Mouse (Mus musculus) midbrain, embryonic 13.5 days (tissue): ENCODE measurements around the gene Apoc1. TPM values are rescaled to one million over a fixed set of nuclear protein-coding genes. Genes with fewer than 3 reads are reported as not detected.
"Not testable (repeated sequence)": the region's sequence is repeated elsewhere in the genome, so short reads cannot be mapped to it uniquely, and the experiment has no call there.

Source experiments
- ATAC-seq: fragments of 200-750 bp; cut with Nextera tagmentation; 2 replicates; pipeline ENCODE4 v1.8.0; 2017; ENCODE audit warnings: mild to moderate bottlenecking, moderate TSS enrichment, moderate library complexity
- H3K27ac ChIP-seq: fragments of 300-500 bp; sonication (generic); 2 replicates; pipeline ENCODE4 v1.5.1; 2015; ENCODE audit warnings: inconsistent platforms, mild to moderate bottlenecking, moderate library complexity
- H3K27me3 ChIP-seq: fragments of 300-500 bp; sonication (generic); 2 replicates; pipeline ENCODE4 v1.6.1; 2015; ENCODE audit warnings: mild to moderate bottlenecking, inconsistent platforms
- H3K36me3 ChIP-seq: fragments of 300-500 bp; sonication (generic); 2 replicates; pipeline ENCODE4 v1.6.1; 2015; ENCODE audit warnings: mild to moderate bottlenecking, inconsistent platforms
- H3K4me1 ChIP-seq: fragments of 300-500 bp; sonication (generic); replicated peaks from 2 replicates; pipeline ENCODE4 v1.6.1; 2015; ENCODE audit warnings: inconsistent platforms
- H3K4me2 ChIP-seq: fragments of 300-500 bp; sonication (generic); replicated peaks from 2 replicates; pipeline ENCODE4 v1.6.1; 2015; ENCODE audit warnings: moderate library complexity, mild to moderate bottlenecking, inconsistent platforms
- H3K4me3 ChIP-seq: fragments of 300-500 bp; sonication (generic); replicated peaks from 2 replicates; pipeline ENCODE4 v1.5.1; 2015; ENCODE audit warnings: mild to moderate bottlenecking, inconsistent platforms
- H3K9ac ChIP-seq: fragments of 300-500 bp; sonication (generic); replicated peaks from 2 replicates; pipeline ENCODE4 v1.6.1; 2015; ENCODE audit warnings: mild to moderate bottlenecking, inconsistent platforms
- H3K9me3 ChIP-seq: fragments of 300-500 bp; sonication (generic); 2 replicates; pipeline ENCODE4 v1.6.1; 2016; ENCODE audit warnings: mild to moderate bottlenecking, inconsistent platforms
- WGBS: fragments of 180-500 bp; shearing (Covaris S2); methylation state at CpG from one replicate; pipeline ENCODE4 v1.1.7; 2015; 5-methylcytosine and 5-hydroxymethylcytosine counted together
- polyA plus RNA-seq: library from polyadenylated mRNA; unstranded; fragments of >200 nt; fragmentation: Nextera tagmentation; extraction: Ambion mirVana; gene quantifications from 2 replicates; pipeline ENCODE4 v1.2.1, GENCODE M21; 2015

Apoc1 gene
- polyA plus RNA-seq, 1 experiment from 2014 or later, result 1.0 TPM

DNA sequence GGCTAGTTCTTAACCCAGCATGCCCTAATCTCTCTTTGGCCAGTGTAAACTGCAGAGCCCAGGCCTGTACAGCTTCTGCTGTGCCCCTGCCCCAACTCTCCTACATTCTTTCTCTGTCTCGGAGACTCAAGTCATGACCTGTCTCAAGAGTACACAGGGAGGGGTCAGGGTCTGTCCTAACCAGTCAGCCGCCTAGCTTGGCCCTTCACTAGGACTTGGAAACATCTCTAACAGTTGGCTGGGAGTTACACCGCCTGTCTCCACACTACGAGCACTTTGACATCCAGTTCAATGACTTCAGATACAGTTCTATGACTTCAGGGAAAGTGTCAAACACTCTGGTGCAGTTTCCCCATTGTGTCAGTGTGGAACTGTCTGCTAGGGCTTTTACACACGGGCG lies 1.0 kb downstream of the Apoc1 start:
- Histone ChIP-seq H3K36me3 (peaks cover 6% of the 10 kb centered on the region), H3K4me3 (no peak overlapping the region), H3K9me3 (no peaks in the 10 kb centered on the region), H3K27me3 (no peaks in the 10 kb centered on the region), H3K4me2 (no peak overlapping the region), H3K4me1 (0 out of 2 replicates have a peak, but pooled peaks cover 6% of the 10 kb centered on the region), H3K27ac (no peak overlapping the region), H3K9ac (no peak overlapping the region)
- ATAC-seq, result no peak
- 78% methylated on average over 6 of the region's 6 CpGs for WGBS

DNA sequence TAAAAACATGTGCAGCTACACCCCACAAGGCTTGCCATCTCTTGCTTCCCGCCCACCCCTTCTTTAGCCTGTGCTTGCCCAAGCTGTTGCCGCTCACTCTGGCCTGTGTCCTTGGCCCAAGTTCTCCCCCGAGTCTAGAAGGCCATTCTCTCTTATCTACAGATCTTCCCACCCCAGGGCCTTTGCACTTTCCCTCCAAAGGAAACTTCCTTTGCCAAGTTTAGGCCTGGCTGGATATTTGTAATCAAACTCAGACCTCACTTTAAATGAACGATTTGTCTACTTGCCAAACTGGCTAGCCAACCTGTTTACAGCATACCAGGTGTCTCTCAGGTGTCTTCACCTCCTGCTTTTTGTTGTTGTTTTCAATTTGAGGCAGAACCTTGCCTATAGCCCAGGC lies 1.6 kb downstream of the Apoc1 start:
- ATAC-seq, result no peak
- Histone ChIP-seq H3K27me3 (no peaks in the 10 kb centered on the region), H3K4me2 (no peak overlapping the region), H3K9ac (no peak overlapping the region), H3K27ac (no peak overlapping the region), H3K36me3 (0 out of 2 replicates have a peak, but pooled peaks cover under 1% of the 10 kb centered on the region), H3K4me3 (no peak overlapping the region), H3K4me1 (0 out of 2 replicates have a peak, but pooled peaks cover 6% of the 10 kb centered on the region), H3K9me3 (no peaks in the 10 kb centered on the region)
- 89% methylated on average over 4 of the region's 4 CpGs for WGBS

DNA sequence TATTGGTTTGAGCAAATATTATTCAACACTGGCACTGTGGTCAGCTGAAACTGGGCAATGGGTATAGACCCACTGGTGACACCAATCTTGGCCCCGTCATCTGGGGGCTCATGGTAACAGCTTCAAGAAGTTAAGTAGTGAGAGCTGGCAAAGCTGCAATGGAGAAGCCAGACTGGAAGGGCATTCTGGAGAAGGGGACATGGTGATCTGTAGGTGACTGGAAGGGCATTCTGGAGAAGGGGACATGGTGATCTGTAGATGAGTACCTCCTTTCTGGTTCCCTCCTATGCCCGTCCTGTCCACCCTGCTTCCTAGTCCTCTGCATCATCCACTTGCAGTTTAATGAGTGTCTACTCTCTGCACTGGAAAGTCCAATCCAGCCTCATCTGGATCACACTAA lies 3.8 kb downstream of the Apoc1 start:
- H3K27me3 ChIP-seq, result no peaks in the 10 kb centered on the region

GRCm38 (mm10) chr7:19688101-19688500 lies 4.4 kb downstream of the Apoc1 start:
- Histone ChIP-seq H3K4me3 (no peak overlapping the region), H3K9ac (no peak overlapping the region), H3K27me3 (no peaks in the 10 kb centered on the region), H3K4me1 (0 out of 2 replicates have a peak, but pooled peaks cover under 1% of the 10 kb centered on the region), H3K27ac (no peak overlapping the region), H3K36me3 (no peaks in the 10 kb centered on the region), H3K9me3 (no peaks in the 10 kb centered on the region), H3K4me2 (no peak overlapping the region)
- no peak for ATAC-seq
- WGBS, result 90% methylated on average over 10 of the region's 10 CpGs

More for the DNA sequence above, 3.8 kb downstream of the Apoc1 start:
- H3K4me1 ChIP-seq, result 0 out of 2 replicates have a peak, but pooled peaks cover 6% of the 10 kb centered on the region
- H3K27ac ChIP-seq, result no peak overlapping the region
- H3K9ac ChIP-seq, result no peak overlapping the region
- H3K9me3 ChIP-seq, result no peaks in the 10 kb centered on the region
- no peaks in the 10 kb centered on the region for H3K36me3 ChIP-seq
- H3K4me3 ChIP-seq, result no peak overlapping the region
- no peak overlapping the region for H3K4me2 ChIP-seq
- no peak for ATAC-seq
- WGBS, result 94% methylated on average over 2 of the region's 2 CpGs

DNA sequence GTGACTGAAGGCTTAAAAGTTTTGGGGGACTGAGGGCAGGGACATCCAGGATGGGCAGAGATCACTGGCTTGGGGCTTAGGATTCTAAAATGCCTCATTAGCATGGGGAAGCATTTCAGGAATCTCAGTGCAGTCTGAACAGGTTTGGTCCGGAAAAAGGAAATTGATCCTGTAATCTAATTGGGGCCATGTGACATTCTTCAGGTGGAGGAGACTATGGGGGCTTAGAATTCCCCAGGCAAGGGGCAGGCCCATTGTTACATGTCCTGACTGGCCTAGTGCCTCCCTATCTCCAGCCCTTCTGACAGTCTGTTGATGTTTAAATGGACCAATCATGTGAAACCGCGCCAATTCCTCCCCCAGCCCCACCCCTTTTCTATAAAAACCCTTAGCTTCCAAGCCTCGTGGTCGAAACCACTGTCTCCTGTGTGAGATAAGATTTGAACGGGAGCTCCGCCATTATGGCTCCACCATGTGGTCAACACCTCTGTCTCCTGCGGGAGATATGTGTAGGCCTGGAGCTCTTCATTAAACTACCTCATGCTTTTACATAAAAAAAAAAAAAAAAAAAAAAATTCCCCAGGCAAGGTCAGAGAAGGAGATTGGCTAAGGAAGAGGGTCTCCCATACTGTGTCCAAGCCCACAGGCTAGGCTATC lies 5.4 kb downstream of the Apoc1 start:
- H3K27ac ChIP-seq, H3K4me1 ChIP-seq, H3K4me2 ChIP-seq, H3K9me3 ChIP-seq, H3K27me3 ChIP-seq, H3K9ac ChIP-seq, H3K36me3 ChIP-seq, ATAC-seq, H3K4me3 ChIP-seq: not testable (repeated sequence)
- 81% methylated on average over 8 of the region's 8 CpGs for WGBS

DNA sequence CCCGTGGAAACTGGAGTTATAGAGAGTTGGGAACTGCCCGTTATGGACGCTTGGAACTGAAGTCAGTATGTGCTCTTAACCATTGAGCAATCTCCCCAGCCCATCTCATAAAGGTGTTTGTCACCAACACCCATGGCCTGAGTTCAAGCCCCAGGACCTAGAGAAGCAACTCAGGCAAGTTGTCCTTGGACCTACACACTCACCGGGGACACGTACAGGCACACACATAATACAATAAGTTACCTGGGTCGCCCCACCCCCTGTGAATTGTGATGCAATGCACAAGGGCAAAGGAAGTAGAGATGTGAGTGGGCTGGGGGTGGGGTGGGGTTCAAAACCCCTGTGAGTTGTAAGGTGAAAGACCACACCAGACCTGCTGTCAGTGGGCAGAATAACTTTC lies 5.9 kb downstream of the Apoc1 start:
- H3K4me2 ChIP-seq, result no peak overlapping the region
- H3K27ac ChIP-seq, result no peak overlapping the region
- no peaks in the 10 kb centered on the region for H3K4me1 ChIP-seq
- no peak overlapping the region for H3K4me3 ChIP-seq
- H3K9me3 ChIP-seq, result no peaks in the 10 kb centered on the region
- no peak for ATAC-seq
- no peak overlapping the region for H3K9ac ChIP-seq
- no peaks in the 10 kb centered on the region for H3K27me3 ChIP-seq
- no peaks in the 10 kb centered on the region for H3K36me3 ChIP-seq
- WGBS, result 85% methylated on average over 6 of the region's 6 CpGs

- Histone ChIP-seq H3K27me3 (no peaks in the 10 kb centered on the region), H3K36me3 (no peaks in the 10 kb centered on the region), H3K27ac (no peak overlapping the region), H3K4me2 (no peak overlapping the region), H3K9ac (no peak overlapping the region), H3K9me3 (no peaks in the 10 kb centered on the region), H3K4me3 (no peak overlapping the region), H3K4me1 (no peaks in the 10 kb centered on the region)
- 73% methylated on average over 4 of the region's 4 CpGs for whole genome bisulfite sequencing
- ATAC-seq, result no peak
Measured at GRCm38 (mm10) chr7:19685374-19685773, 7.1 kb downstream of the Apoc1 start.

- Histone ChIP-seq H3K36me3 (no peaks in the 10 kb centered on the region), H3K9ac (no peak overlapping the region), H3K4me1 (no peaks in the 10 kb centered on the region), H3K9me3 (no peaks in the 10 kb centered on the region), H3K4me2 (no peak overlapping the region), H3K27ac (no peak overlapping the region), H3K4me3 (no peak overlapping the region), H3K27me3 (no peaks in the 10 kb centered on the region)
- no peak for ATAC-seq
- WGBS, result 90% methylated on average over 6 of the region's 6 CpGs
Measured at GRCm38 (mm10) chr7:19683771-19684201, 8.7 kb downstream of the Apoc1 start.

- Histone ChIP-seq H3K36me3 (no peaks in the 10 kb centered on the region), H3K9me3 (no peaks in the 10 kb centered on the region), H3K4me2 (no peak overlapping the region), H3K27ac (no peak overlapping the region), H3K9ac (no peak overlapping the region), H3K4me3 (no peak overlapping the region), H3K27me3 (no peaks in the 10 kb centered on the region), H3K4me1 (no peaks in the 10 kb centered on the region)
- ATAC-seq, result no peak
- 81% methylated on average over 3 of the region's 3 CpGs for WGBS
Measured at GRCm38 (mm10) chr7:19682979-19683378, 9.5 kb downstream of the Apoc1 start.

- no peak within 1 kb of the TSS for H3K27ac ChIP-seq
- H3K4me3 ChIP-seq, result no peak within 1 kb of the TSS
- no peaks in the 10 kb centered on the region for H3K9me3 ChIP-seq
- ATAC-seq, result no peak
- no peaks in the 10 kb centered on the region for H3K27me3 ChIP-seq
- H3K4me1 ChIP-seq, result no peaks in the 10 kb centered on the region
- WGBS, result 68% methylated on average over 8 of the region's 8 CpGs
- H3K9ac ChIP-seq, result no peak within 1 kb of the TSS
- no peaks in the 10 kb centered on the region for H3K36me3 ChIP-seq
- no peak within 1 kb of the TSS for H3K4me2 ChIP-seq
Measured at GRCm38 (mm10) chr7:19681202-19681694, 11.2 kb downstream of the Apoc1 start, which contains the start of the genes Gm44805 and Apoc4. Gene Gm44805 (minus strand): TSS chr7:19681423. Gene Apoc4 (minus strand): TSS chr7:19681479.

GRCm38 (mm10) chr7:19680702-19681101 lies 11.8 kb downstream of the Apoc1 start:
- Histone ChIP-seq H3K4me3 (no peak overlapping the region), H3K27me3 (no peaks in the 10 kb centered on the region), H3K4me1 (no peaks in the 10 kb centered on the region), H3K4me2 (no peak overlapping the region), H3K36me3 (no peaks in the 10 kb centered on the region), H3K9me3 (no peaks in the 10 kb centered on the region), H3K9ac (no peak overlapping the region), H3K27ac (no peak overlapping the region)
- 93% methylated on average over 2 of the region's 2 CpGs for WGBS
- ATAC-seq, result no peak

DNA sequence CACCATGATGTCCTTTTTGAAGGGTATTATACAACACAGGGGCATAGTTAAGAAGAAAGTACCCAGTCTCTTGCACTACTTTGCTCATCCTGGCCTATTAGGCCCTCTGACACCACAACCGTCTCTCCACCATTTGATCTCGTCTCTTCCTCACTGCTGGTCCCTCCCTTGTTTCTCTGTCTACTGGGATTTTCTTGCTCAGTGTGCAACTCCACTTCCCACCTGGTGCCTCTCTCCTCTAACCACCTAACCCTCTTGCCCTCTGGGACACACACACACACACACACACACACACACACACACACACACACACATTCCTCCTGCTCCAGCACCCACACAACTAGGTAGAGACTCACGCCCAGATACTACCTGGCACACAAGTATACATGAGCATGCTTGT lies 13.6 kb downstream of the Apoc1 start:
- Histone ChIP-seq H3K4me2 (no peak overlapping the region), H3K9ac (no peak overlapping the region), H3K9me3 (no peaks in the 10 kb centered on the region), H3K27me3 (no peaks in the 10 kb centered on the region), H3K27ac (no peak overlapping the region), H3K4me3 (no peak overlapping the region), H3K4me1 (no peaks in the 10 kb centered on the region), H3K36me3 (no peaks in the 10 kb centered on the region)
- ATAC-seq, result no peak
- WGBS, result 85% methylated on average over 3 of the region's 3 CpGs

DNA sequence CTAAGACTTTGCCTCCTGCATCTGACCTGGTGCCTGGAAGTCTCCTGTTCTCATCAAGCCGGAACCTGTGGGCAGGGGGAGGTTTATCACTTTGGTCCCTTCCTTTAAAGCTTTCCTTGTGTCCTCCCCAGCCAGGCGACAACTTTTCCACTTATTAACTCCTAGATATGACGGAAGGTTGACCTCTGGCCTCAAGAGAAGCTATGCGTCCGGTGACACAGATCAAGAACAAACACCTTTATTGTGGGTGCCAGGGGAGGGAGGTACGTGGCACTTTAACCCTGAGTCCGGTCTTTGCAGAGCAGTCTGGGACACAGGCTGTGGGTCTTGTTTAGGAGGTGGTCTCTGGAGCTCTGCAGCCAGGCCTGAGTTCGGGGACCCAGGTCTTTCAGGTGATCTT lies 14.6 kb downstream of the Apoc1 start, which contains the start of gene Apoc2:
Gene Apoc2 (minus strand): TSS at position 70 of the 400 bp plus-strand sequence.
- no peak within 1 kb of the TSS for H3K4me2 ChIP-seq
- H3K4me3 ChIP-seq, result no peak within 1 kb of the TSS
- ATAC-seq, result no peak
- H3K27me3 ChIP-seq, result no peaks in the 10 kb centered on the region
- no peak within 1 kb of the TSS for H3K27ac ChIP-seq
- 86% methylated on average over 8 of the region's 8 CpGs for WGBS
- H3K9ac ChIP-seq, result no peak within 1 kb of the TSS
- no peaks in the 10 kb centered on the region for H3K9me3 ChIP-seq
- H3K4me1 ChIP-seq, result no peaks in the 10 kb centered on the region
- no peaks in the 10 kb centered on the region for H3K36me3 ChIP-seq
